Mouse (Mus musculus) hindbrain, embryonic 14.5 days (tissue): ENCODE results near the gene Pex6. TPM values are rescaled to one million over a fixed set of nuclear protein-coding genes. Genes with fewer than 3 reads are reported as not detected.
"Not testable (repeated sequence)": the region's sequence is repeated elsewhere in the genome, so short reads cannot be mapped to it uniquely, and the experiment has no call there.

Source experiments
- ATAC-seq: fragments of 200-750 bp; cut with Nextera tagmentation; 2 replicates; pipeline ENCODE4 v1.8.0; 2017; ENCODE audit warnings: moderate number of reproducible peaks, mild to moderate bottlenecking, moderate TSS enrichment, moderate library complexity; ENCODE audit not compliant: low FRiP score
- DNase-seq: peaks from one replicate; pipeline ENCODE4 v3.0.0-alpha.2; 2015; ENCODE audit warnings: low spot score
- H3K27ac ChIP-seq: fragments of 300-500 bp; sonication (generic); 2 replicates; pipeline ENCODE4 v1.5.1; 2014; ENCODE audit warnings: mild to moderate bottlenecking, moderate library complexity
- H3K27me3 ChIP-seq: fragments of 300-500 bp; sonication (generic); 2 replicates; pipeline ENCODE4 v1.6.1; 2014; ENCODE audit warnings: mild to moderate bottlenecking, low read length, mixed read lengths; ENCODE audit not compliant: control insufficient read depth, insufficient read depth
- H3K36me3 ChIP-seq: fragments of 300-500 bp; sonication (generic); replicated peaks from 2 replicates; pipeline ENCODE4 v1.6.1; 2014; ENCODE audit not compliant: control insufficient read depth, insufficient read depth
- H3K4me1 ChIP-seq: fragments of 300-500 bp; sonication (generic); replicated peaks from 2 replicates; pipeline ENCODE4 v1.6.1; 2014; ENCODE audit warnings: antibody characterized with exemption, low read length, mixed read lengths; ENCODE audit not compliant: control insufficient read depth, insufficient read depth
- H3K4me2 ChIP-seq: fragments of 300-500 bp; sonication (generic); replicated peaks from 2 replicates; pipeline ENCODE4 v1.6.1; 2014; ENCODE audit warnings: mild to moderate bottlenecking, moderate library complexity
- H3K4me3 ChIP-seq: fragments of 300-500 bp; sonication (generic); replicated peaks from 2 replicates; pipeline ENCODE4 v1.5.1; 2014; ENCODE audit warnings: mild to moderate bottlenecking, low read length
- H3K9ac ChIP-seq: fragments of 300-500 bp; sonication (generic); 2 replicates; pipeline ENCODE4 v1.6.1; 2014
- H3K9me3 ChIP-seq: fragments of 300-500 bp; sonication (generic); 2 replicates; pipeline ENCODE4 v1.6.1; 2016; ENCODE audit warnings: low read length; ENCODE audit not compliant: control insufficient read depth
- WGBS: fragments of 180-500 bp; shearing (Covaris S2); extraction: QIAGEN DNeasy Blood & Tissue Kit; methylation state at CpG from one replicate; pipeline ENCODE4 v1.1.7; 2014; 5-methylcytosine and 5-hydroxymethylcytosine counted together
- polyA plus RNA-seq: library from polyadenylated mRNA; unstranded; fragments of >200 nt; fragmentation: Nextera tagmentation; extraction: Ambion mirVana; gene quantifications from 2 replicates; pipeline ENCODE4 v1.2.1, GENCODE M21; 2014

Gene Pex6
- polyA plus RNA-seq, 1 experiment from 2014 or later: 24.4 TPM

- Histone ChIP-seq H3K27ac (no peak within 1 kb of the TSS), H3K9ac (no peak within 1 kb of the TSS), H3K9me3 (no peaks in the 10 kb centered on the region), H3K36me3 (no peaks in the 10 kb centered on the region), H3K27me3 (no peaks in the 10 kb centered on the region), H3K4me3 (no peak within 1 kb of the TSS), H3K4me2 (no peak within 1 kb of the TSS), H3K4me1 (no peaks in the 10 kb centered on the region)
- DNase-seq (no peak), ATAC-seq (no peak)
- 59% methylated on average over 2 of the region's 2 CpGs for WGBS
Measured at GRCm38 (mm10) chr17:46763544-46763943, 52.3 kb downstream of the Pex6 start, which contains the start of gene Ptcra. Gene Ptcra (minus strand): TSS chr17:46763712.

GRCm38 (mm10) chr17:46764916-46765315, 53.7 kb downstream of the Pex6 start:
- not testable (repeated sequence) for H3K4me2 ChIP-seq, H3K27ac ChIP-seq, H3K4me1 ChIP-seq, H3K27me3 ChIP-seq, H3K36me3 ChIP-seq, H3K4me3 ChIP-seq, ATAC-seq, DNase-seq, H3K9ac ChIP-seq, H3K9me3 ChIP-seq
- WGBS: 71% methylated on average over 9 of the region's 9 CpGs

DNA sequence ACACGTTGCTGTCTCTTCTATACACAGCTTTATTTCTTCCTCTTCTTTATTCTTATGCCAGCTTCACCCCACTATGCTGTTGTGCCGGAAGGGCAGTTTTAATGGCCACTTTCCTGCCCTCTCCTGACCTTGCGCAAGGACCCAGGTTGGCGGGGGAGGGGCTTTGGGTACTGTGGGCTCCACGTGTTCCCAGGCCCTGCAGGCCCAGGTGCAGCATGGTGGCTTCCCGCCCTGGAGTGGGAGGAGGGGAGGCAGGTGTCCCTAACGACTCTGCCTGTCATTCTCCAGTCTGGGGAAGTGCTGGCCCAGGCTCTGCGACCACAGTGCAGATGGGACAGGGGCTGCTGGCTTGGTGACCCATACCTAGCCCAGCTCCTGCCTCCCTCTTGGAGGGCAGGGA, 56.6 kb downstream of the Pex6 start:
- H3K27me3 ChIP-seq: no peaks in the 10 kb centered on the region
- DNase-seq (no peak), ATAC-seq (no peak)
- no peak overlapping the region for H3K4me2 ChIP-seq
- H3K36me3 ChIP-seq: no peaks in the 10 kb centered on the region
- no peak overlapping the region for H3K27ac ChIP-seq
- peaks cover 8% of the 10 kb centered on the region for H3K4me1 ChIP-seq
- H3K4me3 ChIP-seq: no peak overlapping the region
- H3K9ac ChIP-seq: no peak overlapping the region
- H3K9me3 ChIP-seq: no peaks in the 10 kb centered on the region
- whole genome bisulfite sequencing: 64% methylated on average over 8 of the region's 8 CpGs

DNA sequence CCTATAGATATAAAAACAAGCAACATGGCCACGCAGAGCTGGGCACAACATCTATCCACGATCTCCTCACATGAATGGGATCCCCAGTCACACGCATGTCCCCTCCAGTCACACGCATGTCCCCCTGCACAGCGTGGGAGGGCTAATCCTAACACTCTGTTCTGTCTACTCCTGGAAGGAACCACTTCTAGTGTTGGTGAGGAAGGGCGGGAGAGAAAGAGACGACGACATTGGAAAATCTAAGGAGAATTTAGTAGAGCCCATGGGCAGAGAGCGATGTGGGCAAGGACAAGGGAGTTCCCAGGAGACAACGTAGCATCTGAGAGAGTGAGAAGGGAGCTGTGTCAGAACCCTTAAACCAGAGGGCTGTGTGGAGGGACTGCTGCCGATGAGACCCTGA, 59.3 kb downstream of the Pex6 start:
- Histone ChIP-seq H3K9me3 (no peaks in the 10 kb centered on the region), H3K27me3 (no peaks in the 10 kb centered on the region), H3K4me1 (peaks cover 19% of the 10 kb centered on the region), H3K4me3 (no peak overlapping the region), H3K9ac (no peak overlapping the region), H3K27ac (no peak overlapping the region), H3K4me2 (no peak overlapping the region), H3K36me3 (peaks cover 15% of the 10 kb centered on the region)
- ATAC-seq: no peak
- DNase-seq: no peak
- WGBS: 92% methylated on average over 11 of the region's 11 CpGs

DNA sequence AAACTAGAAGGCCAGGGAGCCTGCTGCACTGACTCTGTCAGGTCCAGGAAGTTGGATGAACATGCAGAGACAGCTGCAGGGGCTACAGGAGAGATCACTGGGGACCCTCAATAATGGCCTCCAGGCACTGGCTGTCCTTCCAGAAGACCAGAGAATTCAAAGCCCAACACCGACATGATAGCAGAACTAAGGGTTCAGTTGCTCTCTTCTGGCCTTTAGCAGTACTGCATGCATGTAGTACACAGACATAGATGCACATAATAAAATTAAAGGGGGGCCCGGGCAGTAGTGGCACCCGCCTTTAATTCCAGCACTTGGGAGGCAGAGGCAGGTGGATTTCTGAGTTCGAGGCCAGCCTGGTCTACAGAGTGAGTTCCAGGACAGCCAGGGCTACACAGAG, 59.8 kb downstream of the Pex6 start:
- Histone ChIP-seq H3K27me3 (no peaks in the 10 kb centered on the region), H3K9me3 (no peaks in the 10 kb centered on the region), H3K4me1 (peaks cover 19% of the 10 kb centered on the region), H3K4me3 (no peak overlapping the region), H3K4me2 (no peak overlapping the region), H3K9ac (no peak overlapping the region), H3K36me3 (peaks cover 20% of the 10 kb centered on the region), H3K27ac (no peak overlapping the region)
- DNase-seq (no peak), ATAC-seq (no peak)
- 81% methylated on average over 4 of the region's 4 CpGs for WGBS

GRCm38 (mm10) chr17:46771616-46772015, 60.4 kb downstream of the Pex6 start:
- H3K9ac ChIP-seq: peak overlapping the region; percentile 84
- peaks cover 26% of the 10 kb centered on the region for H3K36me3 ChIP-seq
- H3K4me3 ChIP-seq: peak overlapping the region; percentile 90
- peak overlapping the region; percentile 97 for H3K4me2 ChIP-seq
- H3K27me3 ChIP-seq: no peaks in the 10 kb centered on the region
- ATAC-seq (no peak), DNase-seq (no peak)
- peaks cover 19% of the 10 kb centered on the region for H3K4me1 ChIP-seq
- peak overlapping the region; percentile 81; the same call in 1 of the 2 replicates for H3K27ac ChIP-seq
- WGBS: 71% methylated on average over 17 of the region's 17 CpGs
- no peaks in the 10 kb centered on the region for H3K9me3 ChIP-seq

- no peaks in the 10 kb centered on the region for H3K27me3 ChIP-seq
Measured at GRCm38 (mm10) chr17:46772038-46772403, 60.8 kb downstream of the Pex6 start.

GRCm38 (mm10) chr17:46772404-46773277, 61.4 kb downstream of the Pex6 start, which contains the start of gene 2310039H08Rik:
Gene 2310039H08Rik (plus strand): TSS chr17:46772635.
- DNase-seq: peak; percentile 85
- no peaks in the 10 kb centered on the region for H3K9me3 ChIP-seq
- H3K4me3 ChIP-seq: peak within 1 kb of the TSS; percentile 90
- peaks cover 19% of the 10 kb centered on the region for H3K4me1 ChIP-seq
- peak within 1 kb of the TSS; percentile 81 for H3K27ac ChIP-seq
- H3K27me3 ChIP-seq: no peaks in the 10 kb centered on the region
- peak; percentile 93 for ATAC-seq
- peak within 1 kb of the TSS; percentile 97 for H3K4me2 ChIP-seq
- peaks cover 36% of the 10 kb centered on the region for H3K36me3 ChIP-seq
- peak within 1 kb of the TSS; percentile 84 for H3K9ac ChIP-seq
- under 1% methylated on average over 50 of the region's 50 CpGs for WGBS

More at GRCm38 (mm10) chr17:46772038-46772403, 60.8 kb downstream of the Pex6 start:
- H3K4me1 ChIP-seq: peaks cover 19% of the 10 kb centered on the region
- H3K27ac ChIP-seq: peak overlapping the region; percentile 81
- H3K36me3 ChIP-seq: peaks cover 30% of the 10 kb centered on the region
- 10% methylated on average over 5 of the region's 5 CpGs for WGBS
- H3K9ac ChIP-seq: peak overlapping the region; percentile 84
- H3K4me2 ChIP-seq: peak overlapping the region; percentile 97
- peak overlapping the region; percentile 90 for H3K4me3 ChIP-seq
- no peaks in the 10 kb centered on the region for H3K9me3 ChIP-seq
- DNase-seq (no peak), ATAC-seq (no peak; the same call in 1 of the 2 replicates)

DNA sequence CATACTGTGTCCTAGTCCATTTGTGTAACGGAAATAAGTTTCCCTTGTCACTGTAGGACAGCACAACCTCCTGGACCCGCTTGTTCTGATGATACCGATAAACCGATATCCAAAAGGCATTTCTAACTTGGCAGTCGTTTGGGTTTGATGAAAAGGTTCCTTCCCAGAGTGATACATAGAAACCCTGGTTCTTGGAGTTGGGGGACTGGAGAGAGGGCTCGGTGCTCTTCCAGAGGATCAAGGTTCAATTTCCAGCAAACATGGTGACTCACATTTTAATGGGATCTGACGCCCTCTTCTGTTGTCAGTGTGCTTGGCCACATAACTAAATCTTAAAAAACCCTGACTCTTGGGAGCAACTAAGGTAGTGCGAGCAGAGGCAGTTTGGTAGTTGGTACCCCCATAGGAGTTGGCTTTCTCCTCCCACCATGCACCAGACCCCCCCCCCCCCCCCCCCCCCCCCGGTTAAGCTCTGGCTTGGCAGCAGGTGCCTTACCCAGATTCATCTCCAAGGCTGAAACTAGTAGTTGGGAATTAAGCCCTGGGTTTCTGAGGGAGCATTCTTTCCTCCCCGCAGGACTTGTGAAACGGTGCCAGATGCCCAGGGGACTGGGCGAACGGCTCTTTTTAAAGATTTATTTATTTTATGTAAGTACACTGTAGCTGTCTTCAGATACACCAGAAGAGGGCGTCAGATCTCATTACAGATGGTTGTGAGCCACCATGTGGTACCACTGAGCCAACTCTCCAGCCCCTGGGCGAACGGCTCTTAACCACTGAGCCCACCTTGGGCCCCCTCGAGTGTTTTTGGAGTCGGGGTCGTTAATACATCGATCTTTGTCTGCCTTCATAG, 62.2 kb downstream of the Pex6 start:
- peak overlapping the region; percentile 81; the same call in 1 of the 2 replicates for H3K27ac ChIP-seq

More for the DNA sequence above, 62.2 kb downstream of the Pex6 start:
- H3K9me3 ChIP-seq: no peaks in the 10 kb centered on the region
- peaks cover 45% of the 10 kb centered on the region for H3K36me3 ChIP-seq
- peak overlapping the region; percentile 84 for H3K9ac ChIP-seq
- H3K4me3 ChIP-seq: peak overlapping the region; percentile 90
- DNase-seq: no peak
- H3K4me2 ChIP-seq: peak overlapping the region; percentile 97
- H3K27me3 ChIP-seq: no peaks in the 10 kb centered on the region
- 12% methylated on average over 19 of the region's 20 CpGs for WGBS
- H3K4me1 ChIP-seq: peaks cover 19% of the 10 kb centered on the region
- no peak for ATAC-seq
